Mouse (Mus musculus) embryonic facial prominence, embryonic 10.5 days (tissue): ENCODE data around the gene Ppil1. TPM values are rescaled to one million over a fixed set of nuclear protein-coding genes. Genes with fewer than 3 reads are reported as not detected.

Experiments used
- DNase-seq: peaks from one replicate; pipeline ENCODE4 v3.0.0-alpha.2; 2017; ENCODE audit warnings: low spot score
- H3K27ac ChIP-seq: fragments of 300-500 bp; sonication (generic); replicated peaks from 2 replicates; pipeline ENCODE4 v1.5.1; 2016; ENCODE audit warnings: mild to moderate bottlenecking
- H3K27me3 ChIP-seq: fragments of 300-500 bp; sonication (generic); replicated peaks from 2 replicates; pipeline ENCODE4 v1.6.1; 2016; ENCODE audit warnings: low read depth, mild to moderate bottlenecking; ENCODE audit not compliant: poor library complexity, severe bottlenecking
- H3K36me3 ChIP-seq: fragments of 300-500 bp; sonication (generic); replicated peaks from 2 replicates; pipeline ENCODE4 v1.6.1; 2016; ENCODE audit warnings: mild to moderate bottlenecking, moderate library complexity
- H3K4me1 ChIP-seq: fragments of 300-500 bp; sonication (generic); 2 replicates; pipeline ENCODE4 v1.6.1; 2016
- H3K4me3 ChIP-seq: fragments of 300-500 bp; sonication (generic); 2 replicates; pipeline ENCODE4 v1.5.1; 2016; ENCODE audit warnings: mild to moderate bottlenecking, moderate library complexity
- H3K9me3 ChIP-seq: fragments of 300-500 bp; sonication (generic); 2 replicates; pipeline ENCODE4 v1.6.1; 2016; ENCODE audit warnings: mild to moderate bottlenecking
- WGBS: fragments of 180-500 bp; shearing (Covaris S2); methylation state at CpG from one replicate; pipeline ENCODE4 v1.1.7; 2016; 5-methylcytosine and 5-hydroxymethylcytosine counted together
- polyA plus RNA-seq: library from polyadenylated mRNA; unstranded; fragments of >200 nt; fragmentation: Nextera tagmentation; extraction: Ambion mirVana; gene quantifications from 2 replicates; pipeline ENCODE4 v1.2.1, GENCODE M21; 2016

Ppil1 gene
- polyA plus RNA-seq, 1 experiment from 2014 or later, result 219 TPM

DNA sequence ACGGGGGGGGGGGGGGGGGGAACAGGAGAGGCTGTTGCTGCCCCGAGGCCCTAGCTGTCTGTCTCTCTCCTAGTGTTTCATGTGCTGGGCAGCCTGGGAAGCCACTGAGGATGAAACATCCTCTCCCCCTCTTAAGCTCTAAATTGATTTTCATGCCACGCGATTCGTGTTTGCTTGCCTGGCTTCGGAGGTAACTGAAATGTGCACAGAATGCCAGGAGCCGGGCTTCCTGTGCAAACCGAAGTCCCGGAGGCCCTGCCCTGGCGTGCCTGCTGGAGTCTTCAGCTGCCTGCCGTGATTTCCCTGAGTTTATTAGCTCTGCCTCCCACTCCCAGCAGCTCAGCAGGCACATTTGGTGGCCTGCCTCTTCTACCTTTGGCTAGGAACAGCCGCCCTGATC is 19.1 kb downstream of the Ppil1 start:
- peak; percentile 35 for DNase-seq
- Histone ChIP-seq H3K4me3 (peak overlapping the region; percentile 14; the same call in 1 of the 2 replicates), H3K27me3 (peaks cover 33% of the 10 kb centered on the region), H3K36me3 (peaks cover 18% of the 10 kb centered on the region), H3K27ac (peak overlapping the region; percentile 44), H3K9me3 (no peaks in the 10 kb centered on the region), H3K4me1 (peaks cover 37% of the 10 kb centered on the region)
- WGBS, result 32% methylated on average over 11 of the region's 12 CpGs

GRCm38 (mm10) chr17:29238421-29238945 is 25.5 kb downstream of the Ppil1 start:
- peak; percentile 41 for DNase-seq
- Histone ChIP-seq H3K27me3 (peaks cover 91% of the 10 kb centered on the region), H3K4me1 (peaks cover 42% of the 10 kb centered on the region), H3K9me3 (no peaks in the 10 kb centered on the region), H3K36me3 (no peaks in the 10 kb centered on the region), H3K4me3 (peak overlapping the region; percentile 80), H3K27ac (peak overlapping the region; percentile 75; the same call in 1 of the 2 replicates)
- 2% methylated on average over 23 of the region's 23 CpGs for WGBS

DNA sequence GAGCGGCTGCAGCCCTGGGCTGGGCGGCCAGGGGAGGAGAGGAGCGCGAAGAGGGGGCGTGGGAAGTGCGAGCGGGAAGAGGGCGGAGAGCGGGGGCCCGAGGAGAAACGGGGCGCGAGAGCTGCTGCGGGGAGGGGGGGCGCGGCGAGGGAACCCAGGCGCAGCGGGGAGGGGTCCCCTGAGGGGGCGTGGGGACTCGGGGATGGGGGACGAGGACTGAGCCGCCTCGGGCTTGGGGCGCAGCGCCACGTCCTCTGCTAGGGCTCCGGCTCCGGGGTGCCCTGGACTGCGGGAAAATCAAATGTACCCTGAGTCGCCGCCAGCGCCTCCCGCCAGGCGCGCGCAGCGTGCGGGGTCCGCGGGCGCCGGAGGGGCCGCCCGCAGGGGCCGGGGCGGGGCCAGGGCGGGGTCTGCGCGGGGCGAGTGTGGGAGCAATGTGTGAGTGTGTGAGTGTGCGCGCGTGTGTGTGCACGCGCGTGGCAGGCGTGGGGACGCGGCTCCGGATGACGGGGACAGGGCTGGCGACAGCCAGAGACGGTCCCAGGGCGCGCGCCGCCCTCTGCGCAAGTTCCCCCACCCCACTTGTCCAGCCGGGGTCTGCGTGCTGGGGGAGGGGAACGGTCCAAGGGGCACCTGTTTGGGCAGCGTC is 26.1 kb downstream of the Ppil1 start, which contains the start of gene Cpne5:
Cpne5 (minus strand) TSS at position 396 of the 649 bp plus-strand sequence.
- H3K27ac ChIP-seq, result peak within 1 kb of the TSS; percentile 75
- H3K27me3 ChIP-seq, result peaks cover 86% of the 10 kb centered on the region
- H3K4me1 ChIP-seq, result peaks cover 39% of the 10 kb centered on the region

DNA sequence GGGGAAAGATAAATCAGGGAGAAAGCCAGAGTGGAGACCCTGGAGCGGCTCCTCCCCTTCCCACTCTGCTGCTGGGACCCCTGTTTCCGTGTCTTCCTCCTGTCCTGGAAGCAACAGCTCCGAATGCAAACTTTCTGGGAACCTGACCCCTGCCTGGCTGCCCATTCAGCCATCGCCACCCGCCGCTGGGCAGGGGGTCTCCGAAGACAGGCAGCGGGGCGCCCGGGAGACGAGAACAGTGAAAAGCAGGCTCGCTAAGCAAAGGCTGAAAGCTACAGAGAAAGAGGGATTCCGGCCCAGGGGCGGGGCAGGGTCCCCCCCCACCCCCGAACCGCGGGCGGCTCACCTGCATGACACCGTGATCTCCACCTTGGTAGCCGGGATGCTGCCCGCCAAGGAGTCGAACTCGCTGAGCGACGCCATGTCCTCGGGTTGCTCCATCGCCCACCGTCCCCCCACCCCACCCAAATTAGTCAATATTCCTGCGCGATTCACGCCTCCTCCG is 26.7 kb downstream of the Ppil1 start:
- H3K36me3 ChIP-seq, result no peaks in the 10 kb centered on the region
- H3K4me1 ChIP-seq, result peaks cover 45% of the 10 kb centered on the region
- H3K9me3 ChIP-seq, result no peaks in the 10 kb centered on the region
- WGBS, result under 1% methylated on average over 32 of the region's 32 CpGs
- H3K27ac ChIP-seq, result peak overlapping the region; percentile 75
- peak overlapping the region; percentile 80 for H3K4me3 ChIP-seq
- peaks cover 80% of the 10 kb centered on the region for H3K27me3 ChIP-seq
- peak; percentile 52 for DNase-seq

More for the DNA sequence above, 26.1 kb downstream of the Ppil1 start, which contains the start of gene Cpne5:
- 1% methylated on average over 66 of the region's 73 CpGs for WGBS
- H3K9me3 ChIP-seq, result no peaks in the 10 kb centered on the region
- DNase-seq, result peak; percentile 53
- H3K36me3 ChIP-seq, result no peaks in the 10 kb centered on the region
- peak within 1 kb of the TSS; percentile 80 for H3K4me3 ChIP-seq

DNA sequence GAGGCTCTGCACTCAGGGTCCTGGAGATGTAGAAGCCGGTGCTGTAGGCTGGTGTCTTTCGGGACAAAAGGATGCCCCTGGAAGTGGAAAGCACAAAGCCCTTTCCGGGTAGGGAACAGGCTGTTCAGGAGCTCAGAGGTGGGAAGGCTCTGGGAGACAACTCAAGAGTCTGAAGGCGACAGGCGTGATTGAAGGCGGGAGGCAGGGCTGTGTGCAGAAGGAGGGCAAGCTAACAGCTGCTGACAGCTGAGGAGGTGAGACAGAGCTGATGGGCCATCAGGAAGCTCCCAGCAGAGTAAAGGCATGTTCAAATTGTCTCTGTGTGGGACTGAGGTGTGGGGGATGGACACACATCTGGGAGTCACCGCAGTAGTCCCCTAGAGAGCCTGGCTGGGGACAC is 27.9 kb downstream of the Ppil1 start:
- no peak for DNase-seq
- Histone ChIP-seq H3K27ac (no peak overlapping the region), H3K36me3 (no peaks in the 10 kb centered on the region), H3K4me1 (peaks cover 41% of the 10 kb centered on the region), H3K4me3 (peak overlapping the region; percentile 5; the same call in 1 of the 2 replicates), H3K27me3 (peaks cover 71% of the 10 kb centered on the region), H3K9me3 (no peaks in the 10 kb centered on the region)
- 73% methylated on average over 7 of the region's 7 CpGs for WGBS

- H3K27me3 ChIP-seq, result peaks cover 29% of the 10 kb centered on the region
- no peaks in the 10 kb centered on the region for H3K9me3 ChIP-seq
- no peak overlapping the region for H3K27ac ChIP-seq
- DNase-seq, result no peak
- no peaks in the 10 kb centered on the region for H3K36me3 ChIP-seq
- H3K4me3 ChIP-seq, result no peak overlapping the region
- H3K4me1 ChIP-seq, result peaks cover 14% of the 10 kb centered on the region
- 82% methylated on average over 10 of the region's 10 CpGs for WGBS
Observed at GRCm38 (mm10) chr17:29231109-29231508, 32.9 kb downstream of the Ppil1 start.

- no peak for DNase-seq
- H3K4me3 ChIP-seq, result no peak overlapping the region
- H3K27ac ChIP-seq, result peak overlapping the region; percentile 24; the same call in 1 of the 2 replicates
- H3K27me3 ChIP-seq, result peaks cover 14% of the 10 kb centered on the region
- peaks cover 33% of the 10 kb centered on the region for H3K4me1 ChIP-seq
- H3K36me3 ChIP-seq, result no peaks in the 10 kb centered on the region
- 59% methylated on average over 14 of the region's 14 CpGs for WGBS
- no peaks in the 10 kb centered on the region for H3K9me3 ChIP-seq
Observed at GRCm38 (mm10) chr17:29220631-29221030, 43.4 kb downstream of the Ppil1 start.

GRCm38 (mm10) chr17:29218017-29218416 is 46.0 kb downstream of the Ppil1 start:
- no peaks in the 10 kb centered on the region for H3K36me3 ChIP-seq
- peaks cover 59% of the 10 kb centered on the region for H3K4me1 ChIP-seq
- WGBS, result 51% methylated on average over 5 of the region's 5 CpGs
- peak; percentile 58 for DNase-seq
- H3K27me3 ChIP-seq, result peaks cover 40% of the 10 kb centered on the region
- no peak overlapping the region for H3K27ac ChIP-seq
- no peak overlapping the region for H3K4me3 ChIP-seq
- H3K9me3 ChIP-seq, result no peaks in the 10 kb centered on the region

DNA sequence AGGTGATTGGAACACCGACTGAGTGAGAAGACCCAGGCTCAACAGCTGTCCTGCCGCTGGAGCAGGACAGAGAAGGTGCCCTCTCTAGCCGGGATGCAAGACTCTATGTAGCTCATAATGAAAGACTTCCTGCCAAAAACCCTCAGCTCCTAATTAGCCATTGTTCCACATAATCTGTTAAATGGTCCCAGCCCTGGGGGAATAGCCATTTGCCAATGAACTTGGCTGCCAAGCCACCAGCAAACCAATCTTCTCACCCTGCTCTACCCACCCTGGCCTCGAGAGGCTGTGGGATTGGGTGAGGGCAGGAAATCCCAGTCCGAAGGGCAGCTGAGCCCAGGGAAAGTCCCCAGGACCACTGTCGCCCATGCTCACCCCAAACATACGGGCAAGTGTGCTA is 47.9 kb downstream of the Ppil1 start:
- no peak overlapping the region for H3K27ac ChIP-seq
- WGBS, result 57% methylated on average over 7 of the region's 7 CpGs
- H3K27me3 ChIP-seq, result peaks cover 45% of the 10 kb centered on the region
- peaks cover 64% of the 10 kb centered on the region for H3K4me1 ChIP-seq
- H3K9me3 ChIP-seq, result no peaks in the 10 kb centered on the region
- DNase-seq, result no peak
- H3K4me3 ChIP-seq, result no peak overlapping the region
- H3K36me3 ChIP-seq, result no peaks in the 10 kb centered on the region

DNA sequence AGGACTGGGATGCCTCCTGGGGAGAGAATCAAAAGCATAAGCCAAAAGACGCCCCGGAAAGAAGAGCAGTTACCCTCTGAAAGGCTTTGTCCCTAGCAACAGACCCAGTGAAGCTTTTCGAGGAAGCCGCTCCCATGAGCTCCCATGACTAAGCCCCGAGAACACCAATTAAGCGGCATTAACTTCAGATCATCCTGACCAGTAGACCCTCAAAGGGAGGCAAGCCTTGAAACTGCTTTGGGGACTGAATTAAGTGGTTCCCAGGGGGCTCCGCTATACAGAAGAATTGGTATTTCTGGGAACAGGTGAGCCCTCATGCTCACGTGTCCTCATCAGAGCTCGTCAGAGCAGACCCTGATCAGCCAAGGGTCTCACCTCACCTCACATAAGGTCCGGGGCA is 49.3 kb downstream of the Ppil1 start:
- Histone ChIP-seq H3K27ac (no peak overlapping the region), H3K36me3 (no peaks in the 10 kb centered on the region), H3K27me3 (peaks cover 45% of the 10 kb centered on the region), H3K9me3 (no peaks in the 10 kb centered on the region), H3K4me1 (peaks cover 55% of the 10 kb centered on the region), H3K4me3 (no peak overlapping the region)
- 23% methylated on average over 10 of the region's 10 CpGs for WGBS
- no peak for DNase-seq

GRCm38 (mm10) chr17:29214193-29214456 is 49.9 kb downstream of the Ppil1 start:
- Histone ChIP-seq H3K4me3 (no peak overlapping the region), H3K27ac (0 out of 2 replicates have a peak overlapping the region, but pooled peaks have one; percentile 2), H3K27me3 (peaks cover 45% of the 10 kb centered on the region), H3K4me1 (peaks cover 55% of the 10 kb centered on the region), H3K9me3 (no peaks in the 10 kb centered on the region), H3K36me3 (no peaks in the 10 kb centered on the region)
- 60% methylated on average over 4 of the region's 4 CpGs for WGBS
- DNase-seq, result no peak

DNA sequence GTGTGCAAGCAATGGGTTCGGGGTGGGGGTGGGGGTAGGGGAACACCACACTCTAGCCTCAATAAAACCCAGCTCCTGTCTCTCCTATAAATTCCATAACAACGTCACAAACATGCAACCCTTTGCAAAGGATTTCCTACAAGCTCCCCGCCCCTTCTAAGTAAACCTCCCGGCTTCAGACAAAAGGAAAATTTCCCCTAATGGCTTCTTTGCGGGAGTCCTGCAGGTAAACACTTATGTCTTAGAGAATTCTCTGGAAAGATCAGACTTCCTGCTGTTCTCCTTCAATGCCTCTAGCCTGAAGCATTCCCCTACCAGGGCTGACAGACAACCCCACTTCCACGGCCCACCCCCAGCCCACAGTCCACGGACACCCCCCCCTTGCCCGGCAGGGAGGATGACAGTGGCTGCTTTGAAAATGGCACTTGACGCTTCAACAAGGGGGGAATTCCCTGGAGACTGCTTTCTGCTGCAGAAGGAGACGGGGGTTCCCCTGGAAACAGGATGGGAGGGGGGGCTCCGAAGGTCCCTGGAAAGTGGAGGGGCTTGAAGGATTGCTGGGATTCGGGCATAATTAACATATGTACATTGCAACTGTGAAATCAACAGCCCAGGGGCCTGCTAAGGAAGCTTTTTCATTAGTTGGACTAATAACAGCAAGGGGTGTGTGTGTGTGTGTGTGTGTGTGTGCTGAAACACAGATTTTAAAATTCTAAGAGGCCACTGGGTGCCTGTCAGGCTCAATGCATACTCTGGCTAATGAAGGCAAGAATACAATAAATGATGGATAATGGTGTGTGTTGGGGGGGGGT is 50.4 kb downstream of the Ppil1 start:
- WGBS, result 12% methylated on average over 12 of the region's 12 CpGs
- Histone ChIP-seq H3K4me1 (peaks cover 55% of the 10 kb centered on the region), H3K27me3 (peaks cover 45% of the 10 kb centered on the region), H3K36me3 (no peaks in the 10 kb centered on the region), H3K9me3 (no peaks in the 10 kb centered on the region), H3K4me3 (peak overlapping the region; percentile 14; the same call in 1 of the 2 replicates), H3K27ac (peak overlapping the region; percentile 37; the same call in 1 of the 2 replicates)
- no peak for DNase-seq
